In genomic region chr9:89403031-89403430, GRCm38 (mm10) we compare ENCODE assay signal across 19 mouse cellular contexts.
"Had no signal": no experiment of that assay in that cellular context is flagged by ENCODE, and none has a peak within 500 bp of the region (broad histone marks: within the 10 kb centered on the region; RNA-seq: fewer than 3 reads in every experiment).

No protein-coding gene starts in this region.

- H3K27ac ChIP-seq: lung, embryonic 15.5 days; macrophage; midbrain, embryonic 13.5 days; midbrain, embryonic 15.5 days; neural tube, embryonic 12.5 days had no signal

- H3K4me3 ChIP-seq: lung, embryonic 15.5 days; megakaryocyte, embryonic 14.5 days; midbrain, embryonic 13.5 days; midbrain, embryonic 15.5 days; neural tube, embryonic 12.5 days had no signal

- H3K27me3 ChIP-seq: lung, embryonic 15.5 days; megakaryocyte, embryonic 14.5 days; midbrain, embryonic 13.5 days; midbrain, embryonic 15.5 days; neural tube, embryonic 12.5 days had no signal

- H3K4me1 ChIP-seq: lung, embryonic 15.5 days; megakaryocyte, embryonic 14.5 days; midbrain, embryonic 13.5 days; midbrain, embryonic 15.5 days; neural tube, embryonic 12.5 days had no signal

- H3K9ac ChIP-seq: liver, postnatal 0 days; lung, embryonic 15.5 days; midbrain, embryonic 13.5 days; midbrain, embryonic 15.5 days; neural tube, embryonic 12.5 days had no signal

- H3K4me2 ChIP-seq: lung, embryonic 15.5 days; midbrain, embryonic 11.5 days; midbrain, embryonic 13.5 days; midbrain, embryonic 15.5 days; neural tube, embryonic 12.5 days had no signal

- H3K36me3 ChIP-seq: lung, embryonic 15.5 days; midbrain, embryonic 13.5 days; midbrain, embryonic 15.5 days; neural tube, embryonic 12.5 days had no signal

- H3K9me3 ChIP-seq: lung, embryonic 15.5 days; megakaryocyte, embryonic 14.5 days; midbrain, embryonic 13.5 days; midbrain, embryonic 15.5 days; neural tube, embryonic 12.5 days had no signal

- DNase-seq: liver, postnatal 0 days; lung, adult 2 months; lung, postnatal 14 days; lung, postnatal 36 days; retina, postnatal 1 day; right cerebral cortex, adult 18-20 months; right cerebral cortex, postnatal 25 days; right cerebral cortex, postnatal 4 days; thymus, adult 18-20 months; thymus, postnatal 14 days; thymus, postnatal 36 days had no signal

- ATAC-seq: liver, postnatal 0 days; lung, postnatal 0 days; midbrain, embryonic 13.5 days; midbrain, embryonic 15.5 days had no signal
